Mouse (Mus musculus): ENCODE data around the gene Unk. TPM values are rescaled to one million over a fixed set of nuclear protein-coding genes. Genes with fewer than 3 reads are reported as not detected.

The Unk gene
- total and polyA plus RNA-seq, 3 experiments, result 21.7 to 42.3 TPM; not detected in 1

DNA sequence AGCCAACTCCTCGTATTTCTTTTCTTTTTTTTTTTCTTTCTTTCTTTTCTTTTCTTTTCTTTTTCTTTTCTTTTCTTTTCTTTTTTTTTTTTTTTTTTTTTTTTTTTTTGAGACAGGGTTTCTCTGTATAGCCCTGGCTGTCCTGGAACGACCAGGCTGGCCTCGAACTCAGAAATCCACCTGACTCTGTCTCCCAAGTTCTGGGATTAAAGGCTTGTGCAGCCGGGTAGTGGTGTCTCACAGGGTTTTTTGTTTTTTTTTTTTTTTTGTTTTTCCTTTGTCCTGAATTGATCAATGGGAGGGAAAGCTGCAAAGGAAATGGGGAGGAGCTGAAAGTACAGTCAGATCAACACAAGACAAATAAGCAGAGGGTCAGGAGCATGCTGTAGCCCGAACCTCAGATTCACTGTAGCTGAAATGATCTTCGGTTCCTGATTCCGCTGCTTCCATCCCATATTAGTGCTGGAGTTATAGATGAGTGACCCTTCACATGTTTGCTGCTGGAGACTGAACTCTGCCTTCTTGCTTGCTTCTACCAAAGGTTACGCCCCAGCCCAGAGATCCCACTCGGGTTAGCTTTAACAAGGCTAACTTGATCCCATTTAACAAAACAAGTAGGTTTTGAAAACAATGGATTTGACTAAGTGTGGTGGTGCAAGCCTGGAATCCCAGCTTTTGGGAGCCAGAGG is 1.8 kb upstream of the Unk start:
- H3K27ac ChIP-seq (ENCODE audit: control insufficient read depth, low read depth, low read length), result no peak overlapping the region
- H3K4me3 ChIP-seq (ENCODE audit: control insufficient read depth in 1 of 2, insufficient read depth in 1 of 2, low read depth in 2 of 2, low read length in 2 of 2), result no peak overlapping the region

DNA sequence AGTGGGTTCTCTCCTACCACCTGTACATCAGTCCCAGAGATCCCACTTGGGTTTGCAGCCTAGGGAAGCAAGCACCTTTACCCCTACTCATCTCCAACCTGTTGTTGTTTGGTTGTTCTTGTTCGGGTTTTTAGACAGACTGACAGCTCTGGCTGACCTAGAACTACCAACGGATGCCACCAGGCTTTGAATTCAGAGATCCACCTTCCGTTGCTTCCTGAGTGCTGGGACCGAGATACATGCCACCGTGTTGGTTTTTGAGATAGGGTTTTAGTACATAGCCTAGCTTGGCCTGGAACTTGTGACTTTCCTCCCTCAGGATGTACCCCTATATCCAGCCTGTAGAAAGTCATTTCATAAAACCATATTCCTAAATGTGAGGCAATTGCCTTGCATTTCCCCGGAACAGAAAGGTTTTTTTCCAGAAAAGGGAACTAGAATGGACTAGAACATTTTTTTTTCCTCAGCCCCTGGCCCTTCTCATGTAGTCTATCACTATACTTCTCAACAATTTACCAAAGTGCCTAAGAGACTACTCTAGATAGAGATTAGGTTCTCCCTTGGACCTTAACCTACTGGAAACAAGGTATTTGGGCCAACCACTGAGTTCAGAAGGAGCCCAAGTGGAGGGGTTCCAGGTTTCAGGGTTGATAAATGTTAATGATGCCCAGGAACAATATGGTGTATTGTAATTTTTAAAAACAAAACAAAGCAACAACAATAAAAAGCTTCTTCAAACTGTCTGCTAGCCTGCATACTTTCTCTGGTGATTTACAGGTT is 846 bp upstream of the Unk start:
- no peaks in the 10 kb centered on the region for H3K27me3 ChIP-seq (ENCODE audit: control insufficient read depth in 1 of 2, insufficient read depth in 2 of 2, low read length in 2 of 2)
- H3K79me2 ChIP-seq (ENCODE audit: control insufficient read depth, insufficient read depth, low read length, poor library complexity), result peaks cover 33% of the 10 kb centered on the region
- peaks cover 0 to 31% of the 10 kb centered on the region in 2 experiments; a peak in 2 of 4 replicates for H3K36me3 ChIP-seq (ENCODE audit: control insufficient read depth in 1 of 2, insufficient read depth in 2 of 2, low read length in 2 of 2)
- peak overlapping the region; percentile 76 for H3K9ac ChIP-seq (ENCODE audit: control insufficient read depth, low read depth, low read length, poor library complexity, severe bottlenecking)
- DNase-seq (ENCODE audit: low read depth, low spot score), result peak; percentile 77
- peak overlapping the region; percentile 61 for H3K27ac ChIP-seq (ENCODE audit: control insufficient read depth, low read depth, low read length)
- H3K4me1 ChIP-seq (ENCODE audit: control insufficient read depth in 1 of 2, insufficient read depth in 2 of 2, low read length in 2 of 2), result peaks cover 11 to 30% of the 10 kb centered on the region in 2 experiments; a peak in 3 of 4 replicates
- peak overlapping the region; percentile 74 to 87 for H3K4me3 ChIP-seq (ENCODE audit: control insufficient read depth in 1 of 2, insufficient read depth in 1 of 2, low read depth in 2 of 2, low read length in 2 of 2)
- TF ChIP-seq JUND (IDR thresholded peaks at IDR 0.05; ENCODE audit: low read depth, low read length) (0 out of 2 replicates have a peak, but pooled peaks have one; percentile 33), MAX (IDR thresholded peaks at IDR 0.05; ENCODE audit: low read length) (no peak), ZNF384 (IDR thresholded peaks at IDR 0.05; ENCODE audit: low read depth, low read length) (peak; percentile 86)
- no peaks in the 10 kb centered on the region for H3K9me3 ChIP-seq (replicated peaks; ENCODE audit: insufficient read depth, low read length)

More for the DNA sequence above, 1.8 kb upstream of the Unk start:
- Histone ChIP-seq H3K9ac (ENCODE audit: control insufficient read depth, low read depth, low read length, poor library complexity, severe bottlenecking) (no peak overlapping the region), H3K27me3 (ENCODE audit: control insufficient read depth in 1 of 2, insufficient read depth in 2 of 2, low read length in 2 of 2) (no peaks in the 10 kb centered on the region), H3K9me3 (replicated peaks; ENCODE audit: insufficient read depth, low read length) (no peaks in the 10 kb centered on the region), H3K79me2 (ENCODE audit: control insufficient read depth, insufficient read depth, low read length, poor library complexity) (peaks cover 40% of the 10 kb centered on the region), H3K4me1 (ENCODE audit: control insufficient read depth in 1 of 2, insufficient read depth in 2 of 2, low read length in 2 of 2) (peaks cover 11 to 30% of the 10 kb centered on the region in 2 experiments; a peak in 3 of 4 replicates), H3K36me3 (ENCODE audit: control insufficient read depth in 1 of 2, insufficient read depth in 2 of 2, low read length in 2 of 2) (peaks cover 0 to 31% of the 10 kb centered on the region in 2 experiments; a peak in 2 of 4 replicates)
- TF ChIP-seq MYC (IDR thresholded peaks at IDR 0.05; ENCODE audit: low read depth, low read length) (no peak), USF2 (IDR thresholded peaks at IDR 0.05; ENCODE audit: borderline replicate concordance in 1 of 2, insufficient read depth in 1 of 2, low read depth in 1 of 2, low read length in 2 of 2) (no peak), MAZ (IDR thresholded peaks at IDR 0.05; ENCODE audit: low read depth, low read length) (no peak), TBP (IDR thresholded peaks at IDR 0.05; ENCODE audit: low read depth, low read length) (0 out of 2 replicates have a peak, but pooled peaks have one; percentile 4), UBTF (IDR thresholded peaks at IDR 0.05; ENCODE audit: borderline replicate concordance, insufficient read depth, low read depth, low read length) (no peak), MEF2A (IDR thresholded peaks at IDR 0.05; ENCODE audit: extremely low read depth, insufficient replicate concordance, low read depth, low read length, poor library complexity, severe bottlenecking) (no peak)
- no peak for DNase-seq (ENCODE audit: low read depth, low spot score)

Data from MEL (cell line).